Mouse (Mus musculus) lung, postnatal 0 days (tissue): ENCODE measurements at regions not wholly inside any gene's neighbourhood (a gene's known extent, or its start where the extent isn't known, plus 50 kb on each side); places are given as distances from the start of the nearest gene placed in this dataset.

Experiments used
- ATAC-seq: fragments of 200-750 bp; cut with Nextera tagmentation; 2 replicates; pipeline ENCODE4 v1.8.0; 2017; ENCODE audit warnings: moderate library complexity
- DNase-seq: peaks from one replicate; pipeline ENCODE4 v3.0.0-alpha.2; 2016; ENCODE audit warnings: low spot score
- H3K27ac ChIP-seq: fragments of 300-500 bp; sonication (generic); 2 replicates; pipeline ENCODE4 v1.5.1; 2014; ENCODE audit warnings: antibody characterized with exemption, mild to moderate bottlenecking, low read length, mixed read lengths
- H3K27me3 ChIP-seq: fragments of 300-500 bp; sonication (generic); replicated peaks from 2 replicates; pipeline ENCODE4 v1.6.1; 2014; ENCODE audit warnings: low read length, mixed read lengths; ENCODE audit not compliant: insufficient read depth
- H3K36me3 ChIP-seq: fragments of 300-500 bp; sonication (generic); 2 replicates; pipeline ENCODE4 v1.6.1; 2014; ENCODE audit warnings: low read length, mixed read lengths; ENCODE audit not compliant: insufficient read depth
- H3K4me1 ChIP-seq: fragments of 300-500 bp; sonication (generic); 2 replicates; pipeline ENCODE4 v1.6.1; 2014; ENCODE audit warnings: antibody characterized with exemption, low read depth, low read length, mixed read lengths; ENCODE audit not compliant: insufficient read depth
- H3K4me2 ChIP-seq: fragments of 300-500 bp; sonication (generic); replicated peaks from 2 replicates; pipeline ENCODE4 v1.6.1; 2014; ENCODE audit warnings: low read depth, mild to moderate bottlenecking, low read length, moderate library complexity, mixed read lengths
- H3K4me3 ChIP-seq: fragments of 300-500 bp; sonication (generic); 2 replicates; pipeline ENCODE4 v1.5.1; 2014; ENCODE audit warnings: low read depth, low read length
- H3K9ac ChIP-seq: fragments of 300-500 bp; sonication (generic); replicated peaks from 2 replicates; pipeline ENCODE4 v1.6.1; 2014; ENCODE audit warnings: low read depth, mild to moderate bottlenecking
- H3K9me3 ChIP-seq: fragments of 300-500 bp; sonication (generic); 2 replicates; pipeline ENCODE4 v1.6.1; 2016; ENCODE audit warnings: low read length, mixed read lengths
- CTCF ChIP-seq: IDR thresholded peaks from 2 replicates; pipeline ENCODE4 v1.5.1; 2016; ENCODE audit warnings: antibody characterized with exemption, mild to moderate bottlenecking
- EP300 ChIP-seq: IDR thresholded peaks from 2 replicates; pipeline ENCODE4 v1.6.1; 2016; ENCODE audit warnings: antibody characterized with exemption, mild to moderate bottlenecking, control low read depth
- WGBS: fragments of 180-500 bp; shearing (Covaris S2); extraction: QIAGEN DNeasy Blood & Tissue Kit; methylation state at CpG from one replicate; pipeline ENCODE4 v1.1.7; 2014; 5-methylcytosine and 5-hydroxymethylcytosine counted together

DNA sequence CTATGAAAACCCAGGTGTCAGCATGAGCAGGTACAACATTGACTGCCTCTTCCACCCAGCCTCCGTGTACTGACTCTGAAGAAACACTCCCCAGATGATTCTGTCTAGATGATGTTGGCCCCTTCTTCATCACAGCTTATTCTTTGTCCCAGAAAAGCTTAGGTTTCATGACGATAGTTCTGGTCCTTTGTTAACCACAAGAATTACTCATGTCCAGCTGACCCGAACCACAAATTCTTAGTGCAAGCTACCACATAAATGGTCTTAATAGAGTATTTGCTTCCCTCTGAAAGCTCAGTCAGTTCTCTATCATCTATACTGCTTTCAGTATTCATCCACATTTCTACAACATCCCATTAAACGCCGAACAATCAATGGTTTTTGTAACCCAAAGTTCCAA, 172.5 kb upstream of the Ddhd1 start:
- Histone ChIP-seq H3K36me3 (no peaks in the 10 kb centered on the region), H3K27ac (no peak overlapping the region), H3K4me2 (no peak overlapping the region), H3K9me3 (no peaks in the 10 kb centered on the region), H3K9ac (no peak overlapping the region), H3K4me3 (no peak overlapping the region), H3K4me1 (no peaks in the 10 kb centered on the region), H3K27me3 (no peaks in the 10 kb centered on the region)
- WGBS = 87% methylated on average over 5 of the region's 5 CpGs
- TF ChIP-seq EP300 (no peak), CTCF (no peak)
- no peak for DNase-seq
- no peak for ATAC-seq

DNA sequence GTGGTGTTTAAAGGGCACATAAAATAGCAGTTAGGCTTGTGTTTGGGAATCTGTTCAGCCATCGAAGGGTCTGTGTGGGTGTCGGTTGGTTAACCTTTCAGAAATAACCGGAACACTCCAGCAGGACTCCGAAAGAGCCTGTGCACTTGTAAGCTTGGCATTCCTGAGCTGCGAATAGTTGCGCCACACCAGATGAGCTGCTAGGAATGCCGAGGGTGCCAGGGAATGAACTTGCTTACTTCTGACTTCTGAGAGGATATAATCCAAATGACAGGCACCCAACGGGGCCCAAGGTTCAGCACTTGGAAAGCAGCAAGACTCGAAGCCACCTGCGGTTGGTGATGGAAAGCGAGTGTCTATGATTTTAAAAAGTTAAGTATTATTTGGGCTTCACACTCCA, 179.1 kb upstream of the Ddhd1 start:
- peak; percentile 84 for ATAC-seq
- no peaks in the 10 kb centered on the region for H3K4me1 ChIP-seq
- no peaks in the 10 kb centered on the region for H3K9me3 ChIP-seq
- WGBS = 46% methylated on average over 11 of the region's 11 CpGs
- no peak overlapping the region for H3K4me2 ChIP-seq
- H3K36me3 ChIP-seq = no peaks in the 10 kb centered on the region
- H3K9ac ChIP-seq = no peak overlapping the region
- no peak overlapping the region for H3K4me3 ChIP-seq
- DNase-seq = peak; percentile 76
- TF ChIP-seq CTCF = no peak
- TF ChIP-seq EP300 = peak; percentile 48; the same call in 1 of the 2 replicates
- no peak overlapping the region for H3K27ac ChIP-seq
- H3K27me3 ChIP-seq = no peaks in the 10 kb centered on the region

DNA sequence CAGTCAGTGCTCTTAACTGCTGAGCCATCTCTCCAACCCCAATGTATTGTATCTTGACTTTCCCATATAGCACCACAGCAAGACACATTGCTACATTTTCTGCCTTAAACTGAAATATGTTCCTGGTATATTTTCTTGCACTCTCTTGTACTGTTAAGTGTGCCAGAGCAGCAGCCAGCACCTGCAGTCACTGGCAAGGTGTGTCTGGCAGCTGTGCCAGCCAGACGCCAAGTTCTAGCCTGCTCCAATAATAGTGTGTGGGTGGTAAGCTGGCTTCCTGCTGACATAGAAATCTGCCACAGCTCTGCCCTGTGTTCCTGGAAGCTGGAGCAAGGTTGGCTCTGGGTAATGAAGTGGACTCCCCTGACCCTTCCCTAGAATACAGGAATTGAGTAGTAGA, 185.9 kb upstream of the Ddhd1 start:
- no peaks in the 10 kb centered on the region for H3K36me3 ChIP-seq
- H3K9ac ChIP-seq = no peak overlapping the region
- WGBS = 62% methylated on average over 1 of the region's 1 CpGs
- DNase-seq = no peak
- H3K4me2 ChIP-seq = no peak overlapping the region
- no peaks in the 10 kb centered on the region for H3K4me1 ChIP-seq
- no peak for ATAC-seq
- H3K9me3 ChIP-seq = no peaks in the 10 kb centered on the region
- H3K4me3 ChIP-seq = no peak overlapping the region
- H3K27me3 ChIP-seq = no peaks in the 10 kb centered on the region
- TF ChIP-seq CTCF = no peak
- no peak overlapping the region for H3K27ac ChIP-seq

DNA sequence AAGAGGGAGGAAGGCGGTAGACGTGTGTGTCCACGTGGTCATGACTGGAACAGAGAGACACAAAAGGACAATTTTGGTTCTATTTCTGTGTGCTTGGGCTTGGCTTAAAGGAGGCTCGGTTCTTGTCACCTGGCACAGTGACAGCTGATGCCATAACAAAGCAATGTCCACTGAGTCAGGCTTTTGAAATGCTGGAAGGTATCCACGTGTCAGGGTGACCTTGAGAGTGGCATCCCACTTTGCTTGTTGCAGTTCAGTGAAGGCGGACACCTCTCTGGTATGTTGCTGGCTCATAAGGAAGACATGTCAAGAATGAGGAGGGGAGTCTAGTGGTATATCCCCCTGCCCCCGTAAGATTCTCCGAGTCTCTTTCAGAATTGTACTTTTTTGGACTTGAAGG, 192.6 kb upstream of the Ddhd1 start:
- DNase-seq (no peak), ATAC-seq (no peak)
- no peaks in the 10 kb centered on the region for H3K4me1 ChIP-seq
- no peaks in the 10 kb centered on the region for H3K27me3 ChIP-seq
- 56% methylated on average over 8 of the region's 8 CpGs for WGBS
- no peaks in the 10 kb centered on the region for H3K9me3 ChIP-seq
- no peak overlapping the region for H3K27ac ChIP-seq
- H3K4me3 ChIP-seq = no peak overlapping the region
- no peak overlapping the region for H3K9ac ChIP-seq
- H3K36me3 ChIP-seq = no peaks in the 10 kb centered on the region
- no peak overlapping the region for H3K4me2 ChIP-seq
- TF ChIP-seq CTCF = no peak
- TF ChIP-seq EP300 = no peak

DNA sequence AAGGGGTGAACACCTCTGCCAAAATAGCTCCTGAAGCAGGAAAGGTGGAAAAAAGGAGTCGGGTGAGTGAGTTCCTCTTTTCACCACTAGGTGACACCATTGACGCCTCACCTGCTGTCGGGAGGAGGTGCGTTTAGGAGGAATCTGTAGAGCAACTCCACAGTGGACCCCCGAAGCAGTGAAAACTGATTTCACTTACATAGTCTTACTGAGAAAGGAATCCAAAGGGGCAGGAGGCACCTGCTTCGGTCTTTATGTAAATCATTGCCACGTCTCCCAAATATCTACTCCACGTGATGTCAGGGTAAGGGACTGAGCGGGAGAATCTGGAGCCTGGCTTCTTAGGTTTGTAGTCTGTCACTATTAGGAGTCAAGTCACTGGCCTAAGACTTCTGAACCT, 220.5 kb upstream of the Ddhd1 start:
- Histone ChIP-seq H3K9ac (no peak overlapping the region), H3K4me3 (no peak overlapping the region), H3K9me3 (no peaks in the 10 kb centered on the region), H3K36me3 (no peaks in the 10 kb centered on the region), H3K27ac (no peak overlapping the region), H3K4me2 (peak overlapping the region; percentile 4; the same call in 1 of the 2 replicates), H3K4me1 (no peaks in the 10 kb centered on the region), H3K27me3 (no peaks in the 10 kb centered on the region)
- WGBS = 7% methylated on average over 9 of the region's 9 CpGs
- peak; percentile 55 for DNase-seq
- TF ChIP-seq EP300 (no peak), CTCF (peak; percentile 92)
- no peak for ATAC-seq

DNA sequence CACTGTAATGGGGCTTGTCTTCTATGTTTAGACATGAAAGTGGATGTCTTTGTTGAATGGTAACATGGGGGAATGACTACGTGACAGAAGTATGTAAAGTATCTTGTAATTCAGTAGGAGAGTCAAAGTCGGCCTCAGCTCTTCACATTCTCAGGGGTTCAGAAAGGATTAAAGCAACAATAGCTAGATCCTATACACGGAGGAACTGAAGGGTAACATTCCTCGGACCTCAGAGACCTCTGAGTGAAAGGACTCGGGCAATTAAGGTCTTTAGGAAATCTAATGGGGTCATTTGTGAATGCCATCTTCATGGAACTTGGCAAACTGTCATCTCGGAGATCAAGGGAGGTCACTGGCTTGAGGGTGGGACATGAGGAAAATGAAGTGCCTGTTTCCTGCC, 262.8 kb upstream of the Ddhd1 start:
- DNase-seq (peak; percentile 53), ATAC-seq (peak; percentile 48; the same call in 1 of the 2 replicates)
- H3K4me1 ChIP-seq = peaks cover 6% of the 10 kb centered on the region; the same call in 1 of the 2 replicates
- TF ChIP-seq CTCF (no peak), EP300 (no peak)
- H3K36me3 ChIP-seq = no peaks in the 10 kb centered on the region
- no peaks in the 10 kb centered on the region for H3K27me3 ChIP-seq
- 5% methylated on average over 6 of the region's 6 CpGs for WGBS
- H3K9me3 ChIP-seq = no peaks in the 10 kb centered on the region
- H3K27ac ChIP-seq = no peak overlapping the region
- peak overlapping the region; percentile 23 for H3K4me2 ChIP-seq
- H3K4me3 ChIP-seq = no peak overlapping the region
- H3K9ac ChIP-seq = no peak overlapping the region

DNA sequence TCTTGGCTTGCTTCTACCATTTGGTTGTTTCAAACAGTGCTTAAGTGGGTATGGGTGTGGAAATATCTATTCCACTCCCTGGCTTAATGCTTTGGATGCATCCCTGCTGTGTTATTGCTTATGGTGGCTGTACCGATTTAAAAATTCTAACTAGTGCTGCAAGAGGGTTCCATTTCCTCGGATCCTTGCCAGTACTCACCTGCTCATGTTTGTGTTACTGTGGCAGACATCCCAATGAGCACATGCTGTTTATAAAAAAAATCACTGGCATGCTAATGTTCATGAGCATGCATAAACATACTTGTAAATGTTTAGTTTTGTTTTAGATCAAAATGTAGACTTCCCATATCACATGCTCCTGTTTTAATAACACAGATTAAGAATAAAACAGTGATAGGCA, 285.6 kb upstream of the Ddhd1 start:
- H3K9ac ChIP-seq = no peak overlapping the region
- no peaks in the 10 kb centered on the region for H3K4me1 ChIP-seq
- 62% methylated on average over 2 of the region's 2 CpGs for WGBS
- H3K4me2 ChIP-seq = no peak overlapping the region
- TF ChIP-seq EP300 (no peak), CTCF (no peak)
- no peak for ATAC-seq
- H3K27me3 ChIP-seq = no peaks in the 10 kb centered on the region
- H3K9me3 ChIP-seq = no peaks in the 10 kb centered on the region
- no peaks in the 10 kb centered on the region for H3K36me3 ChIP-seq
- H3K27ac ChIP-seq = no peak overlapping the region
- H3K4me3 ChIP-seq = no peak overlapping the region
- no peak for DNase-seq
